Mouse (Mus musculus): Measurements from ENCODE around the gene St6galnac3. TPM values are rescaled to one million over a fixed set of nuclear protein-coding genes. Genes with fewer than 3 reads are reported as not detected.

St6galnac3 gene
- polyA plus RNA-seq, 1 experiment from 2014 or later, result 38.3 TPM

- no peaks in the 10 kb centered on the region for H3K27me3 ChIP-seq
- no peaks in the 10 kb centered on the region for H3K36me3 ChIP-seq
- H3K4me2 ChIP-seq, result no peak overlapping the region
- ATAC-seq (ENCODE audit: insufficient number of reproducible peaks, insufficient read depth, low FRiP score, low TSS enrichment, low read depth), result no peak
- H3K9me3 ChIP-seq, result no peaks in the 10 kb centered on the region
- WGBS, result 64% methylated on average over 22 of the region's 22 CpGs
- H3K9ac ChIP-seq (replicated peaks), result no peak overlapping the region
- peaks cover 6% of the 10 kb centered on the region; the same call in 1 of the 2 replicates for H3K4me1 ChIP-seq (replicated peaks)
- H3K27ac ChIP-seq, result no peak overlapping the region
- H3K4me3 ChIP-seq (replicated peaks), result no peak overlapping the region
Observed at GRCm38 (mm10) chr3:153296375-153297068, 428.5 kb downstream of the St6galnac3 start.

- H3K27ac ChIP-seq, result no peak overlapping the region
- no peaks in the 10 kb centered on the region for H3K27me3 ChIP-seq
- no peak overlapping the region for H3K4me2 ChIP-seq
- H3K9ac ChIP-seq (replicated peaks), result no peak overlapping the region
- no peaks in the 10 kb centered on the region for H3K9me3 ChIP-seq
- no peaks in the 10 kb centered on the region for H3K36me3 ChIP-seq
- no peak for ATAC-seq (ENCODE audit: insufficient number of reproducible peaks, insufficient read depth, low FRiP score, low TSS enrichment, low read depth)
- WGBS, result 94% methylated on average over 5 of the region's 5 CpGs
- H3K4me1 ChIP-seq (replicated peaks), result peaks cover 6% of the 10 kb centered on the region; the same call in 1 of the 2 replicates
- H3K4me3 ChIP-seq (replicated peaks), result no peak overlapping the region
Observed at GRCm38 (mm10) chr3:153292853-153293252, 432.1 kb downstream of the St6galnac3 start.

- H3K4me3 ChIP-seq (replicated peaks), result no peak overlapping the region
- 85% methylated on average over 9 of the region's 9 CpGs for WGBS
- no peaks in the 10 kb centered on the region for H3K27me3 ChIP-seq
- no peak overlapping the region for H3K4me2 ChIP-seq
- no peaks in the 10 kb centered on the region for H3K9me3 ChIP-seq
- no peak overlapping the region for H3K27ac ChIP-seq
- ATAC-seq (ENCODE audit: insufficient number of reproducible peaks, insufficient read depth, low FRiP score, low TSS enrichment, low read depth), result no peak
- peaks cover 6% of the 10 kb centered on the region; the same call in 1 of the 2 replicates for H3K4me1 ChIP-seq (replicated peaks)
- H3K9ac ChIP-seq (replicated peaks), result no peak overlapping the region
- H3K36me3 ChIP-seq, result no peaks in the 10 kb centered on the region
Observed at GRCm38 (mm10) chr3:153292363-153292762, 432.6 kb downstream of the St6galnac3 start.

- WGBS, result 89% methylated on average over 6 of the region's 6 CpGs
- H3K27ac ChIP-seq, result no peak overlapping the region
- H3K4me1 ChIP-seq (replicated peaks), result peaks cover 5% of the 10 kb centered on the region; the same call in 1 of the 2 replicates
- H3K4me3 ChIP-seq (replicated peaks), result no peak overlapping the region
- no peaks in the 10 kb centered on the region for H3K36me3 ChIP-seq
- H3K9me3 ChIP-seq, result no peaks in the 10 kb centered on the region
- no peak for ATAC-seq (ENCODE audit: insufficient number of reproducible peaks, insufficient read depth, low FRiP score, low TSS enrichment, low read depth)
- no peaks in the 10 kb centered on the region for H3K27me3 ChIP-seq
- no peak overlapping the region for H3K4me2 ChIP-seq
- no peak overlapping the region for H3K9ac ChIP-seq (replicated peaks)
Observed at GRCm38 (mm10) chr3:153291406-153292045, 433.4 kb downstream of the St6galnac3 start.

- Histone ChIP-seq H3K9me3 (no peaks in the 10 kb centered on the region), H3K4me2 (no peak overlapping the region), H3K9ac (replicated peaks) (no peak overlapping the region), H3K27ac (no peak overlapping the region), H3K4me1 (replicated peaks) (peaks cover 4% of the 10 kb centered on the region; the same call in 1 of the 2 replicates), H3K4me3 (replicated peaks) (no peak overlapping the region), H3K27me3 (no peaks in the 10 kb centered on the region), H3K36me3 (no peaks in the 10 kb centered on the region)
- no peak for ATAC-seq (ENCODE audit: insufficient number of reproducible peaks, insufficient read depth, low FRiP score, low TSS enrichment, low read depth)
- 82% methylated on average over 4 of the region's 4 CpGs for WGBS
Observed at GRCm38 (mm10) chr3:153289971-153290370, 435.0 kb downstream of the St6galnac3 start.

GRCm38 (mm10) chr3:153287564-153287963 lies 437.4 kb downstream of the St6galnac3 start:
- WGBS, result 93% methylated on average over 4 of the region's 4 CpGs

GRCm38 (mm10) chr3:153287081-153287480 lies 437.9 kb downstream of the St6galnac3 start:
- Histone ChIP-seq H3K4me2 (no peak overlapping the region), H3K4me1 (replicated peaks) (peaks cover 4% of the 10 kb centered on the region; the same call in 1 of the 2 replicates), H3K9me3 (no peaks in the 10 kb centered on the region), H3K36me3 (no peaks in the 10 kb centered on the region), H3K9ac (replicated peaks) (no peak overlapping the region), H3K4me3 (replicated peaks) (no peak overlapping the region), H3K27ac (no peak overlapping the region), H3K27me3 (no peaks in the 10 kb centered on the region)
- 96% methylated on average over 6 of the region's 6 CpGs for WGBS
- no peak for ATAC-seq (ENCODE audit: insufficient number of reproducible peaks, insufficient read depth, low FRiP score, low TSS enrichment, low read depth)

More at GRCm38 (mm10) chr3:153287564-153287963, 437.4 kb downstream of the St6galnac3 start:
- H3K36me3 ChIP-seq, result no peaks in the 10 kb centered on the region
- peaks cover 4% of the 10 kb centered on the region; the same call in 1 of the 2 replicates for H3K4me1 ChIP-seq (replicated peaks)
- no peak overlapping the region for H3K9ac ChIP-seq (replicated peaks)
- H3K4me2 ChIP-seq, result no peak overlapping the region
- no peak overlapping the region for H3K27ac ChIP-seq
- no peaks in the 10 kb centered on the region for H3K9me3 ChIP-seq
- no peak for ATAC-seq (ENCODE audit: insufficient number of reproducible peaks, insufficient read depth, low FRiP score, low TSS enrichment, low read depth)
- no peaks in the 10 kb centered on the region for H3K27me3 ChIP-seq
- H3K4me3 ChIP-seq (replicated peaks), result no peak overlapping the region

GRCm38 (mm10) chr3:153282123-153282765 lies 442.7 kb downstream of the St6galnac3 start:
- WGBS, result 87% methylated on average over 16 of the region's 16 CpGs
- H3K4me1 ChIP-seq (replicated peaks), result peaks cover 15% of the 10 kb centered on the region
- H3K36me3 ChIP-seq, result no peaks in the 10 kb centered on the region
- ATAC-seq (ENCODE audit: insufficient number of reproducible peaks, insufficient read depth, low FRiP score, low TSS enrichment, low read depth), result no peak
- H3K4me2 ChIP-seq, result no peak overlapping the region
- H3K27me3 ChIP-seq, result no peaks in the 10 kb centered on the region
- no peak overlapping the region for H3K9ac ChIP-seq (replicated peaks)
- no peak overlapping the region for H3K27ac ChIP-seq
- no peaks in the 10 kb centered on the region for H3K9me3 ChIP-seq
- H3K4me3 ChIP-seq (replicated peaks), result no peak overlapping the region

GRCm38 (mm10) chr3:153278249-153278648 lies 446.7 kb downstream of the St6galnac3 start:
- no peak overlapping the region for H3K4me2 ChIP-seq
- H3K27ac ChIP-seq, result no peak overlapping the region
- WGBS, result 82% methylated on average over 5 of the region's 5 CpGs
- H3K9ac ChIP-seq (replicated peaks), result no peak overlapping the region
- no peak overlapping the region for H3K4me3 ChIP-seq (replicated peaks)
- ATAC-seq (ENCODE audit: insufficient number of reproducible peaks, insufficient read depth, low FRiP score, low TSS enrichment, low read depth), result no peak
- no peaks in the 10 kb centered on the region for H3K36me3 ChIP-seq
- no peaks in the 10 kb centered on the region for H3K27me3 ChIP-seq
- H3K9me3 ChIP-seq, result peaks cover 8% of the 10 kb centered on the region
- H3K4me1 ChIP-seq (replicated peaks), result peaks cover 24% of the 10 kb centered on the region

- Histone ChIP-seq H3K27me3 (no peaks in the 10 kb centered on the region), H3K4me2 (peak overlapping the region; percentile 33), H3K27ac (no peak overlapping the region), H3K4me1 (replicated peaks) (peaks cover 24% of the 10 kb centered on the region), H3K9me3 (peaks cover 8% of the 10 kb centered on the region), H3K9ac (replicated peaks) (no peak overlapping the region), H3K36me3 (no peaks in the 10 kb centered on the region), H3K4me3 (replicated peaks) (no peak overlapping the region)
- peak; percentile 90 for ATAC-seq (ENCODE audit: insufficient number of reproducible peaks, insufficient read depth, low FRiP score, low TSS enrichment, low read depth)
- WGBS, result 24% methylated on average over 16 of the region's 16 CpGs
Observed at GRCm38 (mm10) chr3:153277389-153277999, 447.5 kb downstream of the St6galnac3 start.

GRCm38 (mm10) chr3:153276830-153277388 lies 448.1 kb downstream of the St6galnac3 start:
- Histone ChIP-seq H3K9ac (replicated peaks) (no peak overlapping the region), H3K4me2 (peak overlapping the region; percentile 33), H3K27me3 (no peaks in the 10 kb centered on the region), H3K9me3 (peaks cover 8% of the 10 kb centered on the region), H3K27ac (no peak overlapping the region), H3K4me1 (replicated peaks) (peaks cover 24% of the 10 kb centered on the region), H3K4me3 (replicated peaks) (no peak overlapping the region), H3K36me3 (no peaks in the 10 kb centered on the region)
- ATAC-seq (ENCODE audit: insufficient number of reproducible peaks, insufficient read depth, low FRiP score, low TSS enrichment, low read depth), result no peak; the same call in 1 of the 2 replicates
- WGBS, result 40% methylated on average over 16 of the region's 16 CpGs

Data from limb, embryonic 12.5 days (tissue).